Mouse (Mus musculus): ENCODE results near the gene Odf2l. TPM values are rescaled to one million over a fixed set of nuclear protein-coding genes. Genes with fewer than 3 reads are reported as not detected.

Odf2l gene
- polyA plus RNA-seq, 1 experiment from 2014 or later, result 30.0 TPM

DNA sequence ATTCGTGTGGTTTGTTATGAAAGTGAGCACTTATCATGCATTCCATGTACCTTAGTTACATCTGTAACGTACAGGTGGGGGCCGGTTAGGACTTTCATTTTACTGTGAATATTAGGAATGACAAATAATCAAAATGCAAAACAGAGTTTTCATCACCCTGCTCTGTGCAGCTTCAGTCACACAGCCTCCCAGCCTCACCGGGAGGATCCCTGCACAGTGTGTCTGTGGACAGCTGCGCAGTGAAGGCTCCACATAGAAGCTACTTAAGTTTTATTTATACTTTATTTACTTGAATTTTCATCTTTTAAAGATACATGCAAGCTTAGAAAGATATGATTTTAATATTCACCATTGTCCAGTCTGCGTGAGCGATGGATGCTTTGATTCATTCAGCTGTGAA, 32.7 kb downstream of the Odf2l start:
- Histone ChIP-seq H3K4me3 (ENCODE audit: low read depth, low read length) (no peak overlapping the region), H3K36me3 (ENCODE audit: control insufficient read depth, insufficient read depth, low read length) (peaks cover 2% of the 10 kb centered on the region; the same call in 1 of the 2 replicates), H3K9me3 (ENCODE audit: control insufficient read depth, low read length) (no peaks in the 10 kb centered on the region), H3K4me2 (no peak overlapping the region), H3K27ac (ENCODE audit: low read depth, low read length) (no peak overlapping the region), H3K27me3 (ENCODE audit: control insufficient read depth, insufficient read depth, low read length) (no peaks in the 10 kb centered on the region), H3K9ac (ENCODE audit: low read length) (no peak overlapping the region), H3K4me1 (ENCODE audit: control insufficient read depth, insufficient read depth, low read length) (no peaks in the 10 kb centered on the region)
- WGBS, result 96% methylated on average over 7 of the region's 7 CpGs
- DNase-seq (ENCODE audit: low spot score, missing footprints) (peak; percentile 2), ATAC-seq (ENCODE audit: low FRiP score) (no peak)

DNA sequence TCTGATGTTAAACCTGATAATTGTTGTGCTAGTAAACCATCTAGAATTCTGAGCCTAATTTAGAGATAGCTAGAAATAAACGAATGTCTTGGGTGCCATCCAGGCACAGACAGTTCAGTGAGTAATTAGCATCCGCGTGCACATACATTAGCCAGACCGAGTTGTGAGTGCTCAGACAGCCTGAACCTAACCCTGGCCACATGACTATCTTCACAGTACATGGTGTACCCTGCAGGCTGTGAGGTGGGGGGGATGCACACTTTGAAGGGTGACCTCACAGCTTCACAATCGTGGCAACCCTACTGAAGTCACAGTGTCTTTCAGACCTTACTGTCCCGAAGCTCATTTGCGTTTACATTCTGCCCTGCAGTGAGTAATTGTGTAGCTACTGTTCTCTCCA, 33.5 kb downstream of the Odf2l start:
- H3K4me2 ChIP-seq, result no peak overlapping the region
- peaks cover 2% of the 10 kb centered on the region; the same call in 1 of the 2 replicates for H3K36me3 ChIP-seq (ENCODE audit: control insufficient read depth, insufficient read depth, low read length)
- H3K4me1 ChIP-seq (ENCODE audit: control insufficient read depth, insufficient read depth, low read length), result no peaks in the 10 kb centered on the region
- H3K9ac ChIP-seq (ENCODE audit: low read length), result no peak overlapping the region
- 91% methylated on average over 7 of the region's 7 CpGs for WGBS
- no peaks in the 10 kb centered on the region for H3K9me3 ChIP-seq (ENCODE audit: control insufficient read depth, low read length)
- DNase-seq (ENCODE audit: low spot score, missing footprints) (no peak), ATAC-seq (ENCODE audit: low FRiP score) (no peak)
- no peaks in the 10 kb centered on the region for H3K27me3 ChIP-seq (ENCODE audit: control insufficient read depth, insufficient read depth, low read length)
- H3K27ac ChIP-seq (ENCODE audit: low read depth, low read length), result no peak overlapping the region
- no peak overlapping the region for H3K4me3 ChIP-seq (ENCODE audit: low read depth, low read length)

DNA sequence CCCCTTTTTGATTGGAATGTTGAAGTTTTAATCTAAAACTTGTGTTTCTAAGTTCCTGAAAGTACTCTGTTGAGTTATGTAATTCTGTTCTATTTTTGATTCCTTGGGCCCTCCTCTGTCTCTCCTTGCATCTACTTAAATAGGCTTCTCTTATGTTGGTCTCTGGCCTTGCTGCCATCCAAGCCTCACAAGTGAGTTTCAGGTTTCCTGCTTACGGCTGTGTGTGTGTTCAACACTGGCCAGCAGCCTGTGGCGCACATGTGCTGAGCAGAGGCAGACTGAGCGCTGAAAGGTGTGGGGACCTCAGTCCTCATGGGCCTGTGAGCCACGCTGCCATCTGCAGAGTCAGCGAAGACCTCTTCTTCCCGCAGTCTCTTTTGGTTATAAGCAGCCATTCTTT, 38.5 kb downstream of the Odf2l start:
- H3K4me3 ChIP-seq (ENCODE audit: low read depth, low read length), result no peak overlapping the region
- 87% methylated on average over 6 of the region's 6 CpGs for WGBS
- H3K4me2 ChIP-seq, result no peak overlapping the region
- H3K9me3 ChIP-seq (ENCODE audit: control insufficient read depth, low read length), result no peaks in the 10 kb centered on the region
- ATAC-seq (ENCODE audit: low FRiP score), result no peak
- peak; percentile 21 for DNase-seq (ENCODE audit: low spot score, missing footprints)
- H3K36me3 ChIP-seq (ENCODE audit: control insufficient read depth, insufficient read depth, low read length), result no peaks in the 10 kb centered on the region
- no peaks in the 10 kb centered on the region for H3K27me3 ChIP-seq (ENCODE audit: control insufficient read depth, insufficient read depth, low read length)
- H3K4me1 ChIP-seq (ENCODE audit: control insufficient read depth, insufficient read depth, low read length), result no peaks in the 10 kb centered on the region
- no peak overlapping the region for H3K27ac ChIP-seq (ENCODE audit: low read depth, low read length)
- H3K9ac ChIP-seq (ENCODE audit: low read length), result no peak overlapping the region

DNA sequence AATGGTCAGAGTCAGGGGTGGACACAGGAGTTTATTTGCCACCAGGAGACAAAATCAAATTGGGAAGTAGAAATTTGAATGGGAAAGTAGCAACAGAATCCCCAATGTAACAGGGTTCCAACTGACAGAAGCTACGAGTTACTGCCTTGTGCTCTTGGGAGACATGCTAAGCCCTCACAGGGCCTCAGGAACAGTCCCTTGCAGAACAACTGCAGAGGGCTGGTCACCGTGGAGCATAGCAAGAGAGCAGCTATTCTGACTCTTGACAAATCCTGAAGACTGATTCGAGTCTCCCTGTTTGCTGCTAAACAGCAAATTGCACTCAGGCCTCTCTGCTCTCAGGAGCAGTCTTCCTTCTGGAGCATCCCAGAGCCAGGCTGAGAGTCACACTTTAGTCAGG, 40.1 kb downstream of the Odf2l start:
- no peaks in the 10 kb centered on the region for H3K36me3 ChIP-seq (ENCODE audit: control insufficient read depth, insufficient read depth, low read length)
- no peaks in the 10 kb centered on the region for H3K9me3 ChIP-seq (ENCODE audit: control insufficient read depth, low read length)
- no peak overlapping the region for H3K4me2 ChIP-seq
- no peak overlapping the region for H3K27ac ChIP-seq (ENCODE audit: low read depth, low read length)
- no peak for ATAC-seq (ENCODE audit: low FRiP score)
- WGBS, result 87% methylated on average over 3 of the region's 3 CpGs
- no peak overlapping the region for H3K4me3 ChIP-seq (ENCODE audit: low read depth, low read length)
- peak; percentile 61 for DNase-seq (ENCODE audit: low spot score, missing footprints)
- no peaks in the 10 kb centered on the region for H3K4me1 ChIP-seq (ENCODE audit: control insufficient read depth, insufficient read depth, low read length)
- H3K9ac ChIP-seq (ENCODE audit: low read length), result no peak overlapping the region
- H3K27me3 ChIP-seq (ENCODE audit: control insufficient read depth, insufficient read depth, low read length), result no peaks in the 10 kb centered on the region

DNA sequence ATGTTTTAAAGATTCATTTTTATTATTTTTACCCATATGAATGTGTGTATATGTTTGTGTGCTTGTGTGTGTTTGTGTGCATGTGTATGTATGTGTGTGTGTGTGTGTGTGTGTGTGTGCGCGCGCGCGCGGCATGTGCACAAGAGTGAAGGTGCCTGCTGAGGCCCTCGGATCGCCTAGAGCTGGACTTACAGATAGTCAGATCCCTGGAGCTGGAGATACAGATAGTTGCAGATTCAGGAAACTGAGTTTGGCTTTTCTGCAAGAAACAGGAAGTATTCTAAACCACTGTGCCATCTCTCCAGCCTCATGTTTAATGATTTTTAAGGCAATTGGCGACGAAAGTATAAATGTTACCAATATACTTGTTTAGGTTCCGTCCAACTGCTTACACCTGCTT, 48.4 kb downstream of the Odf2l start:
- peak; percentile 17 for DNase-seq (ENCODE audit: low spot score, missing footprints)
- WGBS, result 94% methylated on average over 11 of the region's 11 CpGs
- no peak for ATAC-seq (ENCODE audit: low FRiP score)

DNA sequence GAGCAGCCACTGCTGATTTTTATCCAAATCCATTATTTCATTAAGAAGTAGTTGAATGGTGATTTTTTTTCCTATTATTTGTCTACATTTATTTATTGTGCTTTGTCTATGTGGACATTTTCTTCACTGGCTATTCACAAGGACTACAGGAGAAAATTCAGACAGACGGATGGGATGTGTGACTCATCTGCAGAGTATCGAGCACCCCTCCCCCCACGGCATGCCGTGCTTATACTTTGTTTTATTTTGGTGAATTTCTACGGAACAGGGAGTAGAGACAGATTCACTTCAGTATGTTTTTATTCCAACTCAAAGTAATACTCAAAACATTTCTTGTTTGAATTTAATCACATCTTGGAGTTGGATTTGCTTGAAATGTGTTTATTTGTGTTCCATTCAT, 49.4 kb downstream of the Odf2l start:
- Histone ChIP-seq H3K4me2 (no peak overlapping the region), H3K27ac (ENCODE audit: low read depth, low read length) (no peak overlapping the region), H3K9ac (ENCODE audit: low read length) (no peak overlapping the region), H3K27me3 (ENCODE audit: control insufficient read depth, insufficient read depth, low read length) (no peaks in the 10 kb centered on the region), H3K36me3 (ENCODE audit: control insufficient read depth, insufficient read depth, low read length) (no peaks in the 10 kb centered on the region), H3K9me3 (ENCODE audit: control insufficient read depth, low read length) (no peaks in the 10 kb centered on the region), H3K4me3 (ENCODE audit: low read depth, low read length) (no peak overlapping the region), H3K4me1 (ENCODE audit: control insufficient read depth, insufficient read depth, low read length) (no peaks in the 10 kb centered on the region)
- DNase-seq (ENCODE audit: low spot score, missing footprints) (peak; percentile 23), ATAC-seq (ENCODE audit: low FRiP score) (no peak)
- WGBS, result 85% methylated on average over 5 of the region's 5 CpGs

More for the DNA sequence above, 48.4 kb downstream of the Odf2l start:
- Histone ChIP-seq H3K9ac (ENCODE audit: low read length) (no peak overlapping the region), H3K4me2 (no peak overlapping the region), H3K27ac (ENCODE audit: low read depth, low read length) (no peak overlapping the region), H3K4me3 (ENCODE audit: low read depth, low read length) (no peak overlapping the region), H3K36me3 (ENCODE audit: control insufficient read depth, insufficient read depth, low read length) (no peaks in the 10 kb centered on the region), H3K4me1 (ENCODE audit: control insufficient read depth, insufficient read depth, low read length) (no peaks in the 10 kb centered on the region), H3K9me3 (ENCODE audit: control insufficient read depth, low read length) (no peaks in the 10 kb centered on the region), H3K27me3 (ENCODE audit: control insufficient read depth, insufficient read depth, low read length) (no peaks in the 10 kb centered on the region)

DNA sequence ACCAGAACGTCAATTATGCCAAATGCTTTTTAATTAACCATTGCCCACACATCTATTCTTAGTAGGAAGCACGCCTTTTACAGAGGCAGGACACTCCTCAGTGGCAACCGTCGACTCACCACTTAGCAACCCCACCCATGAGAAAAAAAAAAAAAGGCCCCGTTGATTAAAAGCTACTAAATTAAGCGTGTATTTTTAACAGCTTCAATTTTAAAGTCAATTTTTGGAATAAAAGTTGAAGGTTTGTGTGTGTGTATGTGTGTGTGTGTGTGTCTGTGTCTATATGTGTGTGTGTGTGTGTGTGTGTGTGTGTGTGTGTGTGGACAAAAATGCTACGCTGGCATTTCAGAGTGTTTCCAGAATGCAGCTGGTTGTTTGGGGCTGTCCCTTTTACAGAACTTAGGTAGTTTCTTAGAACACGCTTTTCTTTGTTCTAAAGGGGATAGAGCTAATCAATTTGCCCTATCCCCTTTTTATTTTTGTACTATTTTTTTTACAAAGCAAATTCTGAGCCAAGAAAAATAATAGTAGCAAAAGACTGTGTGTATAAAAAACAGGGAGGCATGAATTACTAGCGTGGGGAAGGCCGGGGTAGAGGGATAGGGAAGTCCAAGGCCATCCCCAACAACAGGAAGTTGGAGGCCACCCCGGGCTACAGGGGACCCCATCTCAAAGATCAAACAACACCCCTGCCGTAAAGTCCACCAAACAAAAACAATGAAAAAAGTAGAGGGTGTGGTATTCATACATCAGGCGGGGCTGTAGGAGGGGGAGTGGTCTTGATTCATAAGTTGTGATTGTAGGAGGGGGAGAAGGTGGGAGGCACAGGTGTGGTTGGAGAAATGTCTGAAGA, 50.7 kb downstream of the Odf2l start:
- H3K36me3 ChIP-seq (ENCODE audit: control insufficient read depth, insufficient read depth, low read length), result no peaks in the 10 kb centered on the region
- peak; percentile 37 for DNase-seq (ENCODE audit: low spot score, missing footprints)
- no peak overlapping the region for H3K4me3 ChIP-seq (ENCODE audit: low read depth, low read length)
- no peaks in the 10 kb centered on the region for H3K4me1 ChIP-seq (ENCODE audit: control insufficient read depth, insufficient read depth, low read length)
- H3K9me3 ChIP-seq (ENCODE audit: control insufficient read depth, low read length), result no peaks in the 10 kb centered on the region
- H3K9ac ChIP-seq (ENCODE audit: low read length), result no peak overlapping the region
- H3K4me2 ChIP-seq, result no peak overlapping the region
- WGBS, result 83% methylated on average over 13 of the region's 13 CpGs
- no peaks in the 10 kb centered on the region for H3K27me3 ChIP-seq (ENCODE audit: control insufficient read depth, insufficient read depth, low read length)
- no peak overlapping the region for H3K27ac ChIP-seq (ENCODE audit: low read depth, low read length)
- no peak for ATAC-seq (ENCODE audit: low FRiP score)

DNA sequence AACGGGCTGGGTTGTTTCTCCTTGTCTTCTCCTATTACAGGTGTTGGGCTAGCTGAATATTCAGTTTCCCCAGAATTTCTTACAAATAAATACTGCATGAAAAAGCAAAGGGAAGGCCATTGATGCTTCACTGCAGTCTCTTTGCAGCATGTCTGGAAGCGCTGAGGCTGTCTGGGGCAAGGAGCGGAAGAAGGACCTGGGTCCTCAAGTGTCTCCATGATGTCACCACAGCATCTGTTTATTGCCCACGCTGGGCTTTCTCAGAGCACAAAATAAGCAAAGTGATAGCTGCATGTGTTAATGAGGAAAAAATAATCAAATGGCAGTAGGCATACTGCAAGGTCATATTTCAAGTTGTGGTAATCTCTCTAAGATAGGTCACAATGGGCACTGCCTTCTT, 51.6 kb downstream of the Odf2l start:
- no peak overlapping the region for H3K27ac ChIP-seq (ENCODE audit: low read depth, low read length)
- no peak overlapping the region for H3K4me2 ChIP-seq
- H3K9ac ChIP-seq (ENCODE audit: low read length), result no peak overlapping the region
- H3K9me3 ChIP-seq (ENCODE audit: control insufficient read depth, low read length), result no peaks in the 10 kb centered on the region
- no peaks in the 10 kb centered on the region for H3K4me1 ChIP-seq (ENCODE audit: control insufficient read depth, insufficient read depth, low read length)
- no peaks in the 10 kb centered on the region for H3K36me3 ChIP-seq (ENCODE audit: control insufficient read depth, insufficient read depth, low read length)
- H3K27me3 ChIP-seq (ENCODE audit: control insufficient read depth, insufficient read depth, low read length), result no peaks in the 10 kb centered on the region
- no peak for DNase-seq (ENCODE audit: low spot score, missing footprints)
- ATAC-seq (ENCODE audit: low FRiP score), result no peak
- no peak overlapping the region for H3K4me3 ChIP-seq (ENCODE audit: low read depth, low read length)
- 90% methylated on average over 4 of the region's 4 CpGs for WGBS

DNA sequence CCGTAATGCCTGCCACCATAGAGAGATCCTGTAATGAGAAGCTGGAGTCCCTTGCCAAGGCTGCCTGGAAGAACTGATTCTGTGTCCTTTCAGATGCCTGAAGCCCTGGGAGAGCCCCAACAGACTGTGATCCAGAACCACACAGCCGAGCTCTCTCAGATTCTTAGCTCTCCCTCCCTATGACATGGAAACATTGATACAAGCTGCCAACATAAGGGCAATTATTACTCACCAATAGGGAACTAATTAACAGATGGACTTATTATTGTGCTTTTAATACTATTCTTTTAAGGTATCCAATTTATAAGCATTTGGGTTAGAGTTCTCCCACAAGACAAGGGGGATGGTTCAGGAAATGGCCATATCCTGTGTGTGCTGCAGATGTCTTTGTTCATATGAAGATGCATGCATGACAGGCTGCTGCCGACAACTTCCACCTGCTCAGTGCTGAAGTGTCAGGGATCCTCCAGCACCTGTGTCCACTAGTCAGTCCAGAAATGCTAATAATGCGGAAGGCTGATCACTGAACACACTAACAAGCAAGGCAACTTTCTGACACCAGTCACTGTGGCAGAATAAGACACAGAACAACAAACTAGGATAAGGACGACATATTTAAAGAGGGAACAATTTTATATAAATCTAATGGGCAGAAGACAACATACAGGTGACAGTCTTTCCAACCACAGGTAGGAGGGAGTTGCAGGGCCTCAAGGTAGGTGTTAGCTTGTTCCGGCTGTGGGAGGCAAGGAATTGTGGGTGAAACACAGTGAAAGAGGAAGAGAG, 52.4 kb downstream of the Odf2l start:
- Histone ChIP-seq H3K4me3 (ENCODE audit: low read depth, low read length) (no peak overlapping the region), H3K9ac (ENCODE audit: low read length) (no peak overlapping the region), H3K36me3 (ENCODE audit: control insufficient read depth, insufficient read depth, low read length) (no peaks in the 10 kb centered on the region), H3K9me3 (ENCODE audit: control insufficient read depth, low read length) (no peaks in the 10 kb centered on the region), H3K27me3 (ENCODE audit: control insufficient read depth, insufficient read depth, low read length) (no peaks in the 10 kb centered on the region), H3K4me1 (ENCODE audit: control insufficient read depth, insufficient read depth, low read length) (no peaks in the 10 kb centered on the region), H3K4me2 (no peak overlapping the region), H3K27ac (ENCODE audit: low read depth, low read length) (no peak overlapping the region)
- WGBS, result 91% methylated on average over 6 of the region's 6 CpGs
- ATAC-seq (ENCODE audit: low FRiP score), result no peak
- peak; percentile 39 for DNase-seq (ENCODE audit: low spot score, missing footprints)

All from midbrain, embryonic 11.5 days (tissue).